Mouse (Mus musculus) frontal cortex, adult (tissue): ENCODE measurements around the gene Scrn1.
A peak's percentile ranks its signal among the peaks of the same experiment; 100 is the strongest.

ENCODE experiments used
- ATAC-seq: cut with Nextera tagmentation; 2 replicates; pipeline ENCODE4 v1.9.2; 2017; ENCODE audit warnings: mild to moderate bottlenecking, moderate library complexity, mixed read lengths; ENCODE audit not compliant: low TSS enrichment

Gene Scrn1

DNA sequence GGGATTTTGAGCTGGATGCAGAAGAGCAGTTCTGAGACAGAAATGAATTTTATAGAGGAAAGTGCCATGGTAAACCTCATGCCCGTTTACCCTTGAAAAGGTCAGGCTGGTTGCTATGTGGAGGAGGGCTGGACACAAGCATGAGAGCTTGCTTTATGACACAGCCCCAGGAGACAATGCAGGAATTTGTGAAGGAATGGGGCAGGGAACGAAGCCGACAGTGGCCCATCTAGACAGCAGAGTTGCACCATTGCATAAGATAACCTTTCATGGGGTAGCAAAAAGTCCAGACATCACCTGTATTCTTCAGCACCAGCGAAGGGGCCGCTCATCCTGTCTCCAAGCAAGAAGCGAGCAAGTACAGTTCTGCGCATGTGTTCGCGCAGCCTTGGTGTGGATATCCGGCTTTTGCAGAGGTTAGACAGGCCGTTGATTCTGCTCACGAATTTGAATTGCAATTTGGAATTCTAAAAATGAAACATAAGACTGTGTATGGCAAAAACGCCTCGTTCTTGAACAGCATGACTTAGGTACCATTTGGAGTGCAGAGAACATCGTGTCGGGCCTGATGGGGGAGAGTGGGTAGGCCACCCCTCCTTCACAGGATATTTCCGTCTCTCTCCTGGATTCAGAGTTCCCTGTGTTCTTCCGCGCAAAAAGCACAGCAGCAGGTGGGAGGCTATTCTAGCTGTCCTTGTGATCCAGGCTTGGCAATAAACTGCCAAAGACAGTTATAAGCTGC, 90.2 kb downstream of the Scrn1 start:
- ATAC-seq, result peak; percentile 83

DNA sequence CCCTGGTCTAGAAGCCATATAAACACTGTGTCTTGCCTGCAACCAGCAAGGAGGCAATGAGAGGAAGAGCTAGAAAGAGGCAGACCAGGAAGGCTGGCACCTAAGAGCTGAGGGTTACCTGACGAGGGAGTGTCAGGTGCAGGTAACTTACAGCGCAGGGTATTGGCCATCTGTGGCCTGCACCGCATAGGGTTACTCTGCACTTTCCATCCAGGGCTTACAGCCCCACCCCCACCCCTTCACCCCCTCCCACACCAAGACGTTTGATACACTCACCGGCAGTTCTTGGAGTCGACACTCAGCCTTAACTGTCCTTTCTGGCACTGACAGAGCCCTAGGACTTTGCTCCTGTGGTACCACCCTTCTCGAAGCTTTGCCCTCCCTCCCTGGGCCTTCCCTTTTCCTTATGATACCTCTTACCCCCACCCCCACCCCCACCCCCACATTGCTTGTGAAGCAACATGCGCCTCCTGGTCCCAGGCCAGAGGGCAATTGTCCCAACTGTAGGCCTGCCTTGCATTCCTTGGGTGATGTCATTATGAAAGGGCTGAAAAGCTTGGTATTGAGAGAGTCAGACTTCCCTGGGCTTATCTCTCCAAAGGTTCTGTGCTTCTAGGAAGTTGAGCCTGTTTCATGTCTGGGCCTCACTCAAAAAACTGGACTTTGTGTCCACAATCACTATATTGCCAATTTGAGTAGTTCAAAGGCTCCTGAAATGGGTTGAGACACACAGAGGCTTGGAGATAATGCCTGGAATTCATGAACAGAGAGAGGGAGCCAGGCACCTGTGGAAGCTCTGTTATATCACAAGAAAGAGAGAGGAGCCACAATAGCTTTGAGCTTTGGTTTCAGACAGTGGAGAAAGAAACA, 93.2 kb downstream of the Scrn1 start:
- ATAC-seq, result no peak

DNA sequence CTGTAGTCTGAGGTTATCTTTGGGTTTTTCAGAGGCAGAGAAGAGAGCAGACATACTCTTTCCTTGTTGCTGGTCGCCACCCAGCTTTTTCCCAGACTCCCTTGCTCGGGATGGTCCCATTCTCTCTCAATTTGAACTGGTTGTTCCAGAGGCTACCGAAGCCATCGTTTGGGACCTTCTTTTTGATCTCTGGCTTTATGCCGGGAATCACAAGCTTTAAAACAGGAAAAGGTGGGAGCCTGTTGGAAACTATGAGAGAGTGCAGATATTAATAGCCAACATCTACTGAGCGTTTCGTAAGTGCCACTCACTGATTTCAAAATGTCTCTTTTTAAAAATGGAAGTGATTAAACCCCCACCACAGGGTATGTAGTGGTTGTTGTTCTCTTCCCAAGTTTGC, 94.4 kb downstream of the Scrn1 start:
- no peak for ATAC-seq

GRCm38 (mm10) chr6:54467371-54467770, 98.9 kb downstream of the Scrn1 start:
- peak; percentile 62 for ATAC-seq

GRCm38 (mm10) chr6:54464926-54465325, 101.4 kb downstream of the Scrn1 start:
- ATAC-seq, result no peak

DNA sequence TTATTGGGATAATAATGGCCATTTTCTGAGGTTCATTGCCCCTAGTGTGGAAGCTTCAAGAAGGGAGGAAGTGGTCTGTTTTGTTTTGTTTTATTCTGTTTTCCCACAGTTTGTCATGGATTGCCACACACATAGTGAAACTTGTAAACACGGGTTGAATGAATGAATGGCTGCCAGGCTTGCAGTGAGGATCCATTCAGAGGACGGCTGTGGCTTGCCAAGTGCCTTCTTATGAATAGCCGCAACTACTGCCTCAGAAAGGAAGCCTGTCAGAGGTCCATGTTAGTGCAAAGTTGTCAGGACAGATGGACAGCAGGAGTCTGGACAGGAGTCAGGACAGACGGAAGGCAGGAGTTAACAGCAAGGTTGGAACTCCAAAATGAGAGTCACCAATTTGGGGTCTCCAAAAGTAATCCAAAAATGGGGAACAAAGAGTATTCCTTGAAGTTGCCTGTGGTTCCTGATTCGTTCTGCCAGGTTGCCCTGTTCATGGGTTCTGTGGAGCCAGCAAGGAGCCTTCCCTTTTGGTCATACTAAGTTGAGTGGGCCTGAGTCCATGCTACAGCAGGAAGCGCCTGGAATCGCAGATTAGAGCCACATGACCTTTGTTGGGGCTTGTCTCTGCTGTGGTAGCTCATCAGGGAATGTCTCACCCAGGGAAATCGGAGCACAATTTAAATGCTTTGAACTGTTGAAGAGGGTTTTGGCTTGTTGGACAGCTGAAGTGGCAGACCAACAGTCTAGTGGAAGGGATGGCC, 102.4 kb downstream of the Scrn1 start:
- no peak for ATAC-seq

- ATAC-seq, result no peak
These were observed 103.5 kb downstream of the Scrn1 start for GRCm38 (mm10) chr6:54462766-54463165.

GRCm38 (mm10) chr6:54460915-54461671, 105.2 kb downstream of the Scrn1 start:
- peak; percentile 78 for ATAC-seq

DNA sequence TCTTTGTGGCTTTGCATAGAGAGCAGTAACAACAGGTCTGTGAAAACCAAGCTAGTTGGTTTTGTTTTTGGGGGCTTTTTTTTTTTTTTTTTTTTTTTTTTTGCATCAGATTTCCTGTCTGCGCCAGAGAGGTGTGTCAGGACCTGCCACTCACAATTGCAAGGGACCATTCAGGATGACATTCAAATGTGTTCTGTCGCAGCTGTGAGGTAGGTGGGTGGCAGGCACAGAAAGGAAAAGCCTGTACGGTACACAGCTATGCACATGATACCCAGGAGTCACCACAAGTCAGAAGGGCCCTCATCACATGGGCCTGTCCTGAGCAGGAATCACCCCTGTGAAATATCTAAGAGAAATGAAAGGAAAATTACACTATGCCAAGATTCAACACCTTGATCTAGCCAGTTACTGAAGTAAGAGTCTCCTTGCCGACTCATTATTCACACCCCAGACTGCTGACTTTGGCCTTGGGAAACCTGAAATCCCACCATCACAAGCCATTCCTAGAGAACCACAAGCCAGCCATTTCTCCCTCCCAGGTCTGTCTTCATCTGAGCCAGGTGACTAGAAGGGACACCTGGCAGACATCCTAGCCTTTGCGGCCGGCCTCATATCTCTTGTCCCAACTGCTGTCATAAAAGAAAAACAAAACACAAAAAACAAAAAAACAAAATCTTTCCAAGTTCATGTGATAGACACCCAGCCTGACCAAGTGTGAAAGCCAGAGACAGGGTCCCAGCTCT, 105.9 kb downstream of the Scrn1 start:
- no peak for ATAC-seq

GRCm38 (mm10) chr6:54459661-54460060, 106.6 kb downstream of the Scrn1 start:
- ATAC-seq, result no peak
